Mouse (Mus musculus) midbrain, postnatal 0 days (tissue): ENCODE results near the gene Hrasls5. TPM values are rescaled to one million over a fixed set of nuclear protein-coding genes. Genes with fewer than 3 reads are reported as not detected.

Source experiments
- ATAC-seq: fragments of 200-750 bp; cut with Nextera tagmentation; 2 replicates; pipeline ENCODE4 v1.8.0; 2017; ENCODE audit warnings: moderate number of reproducible peaks, mild to moderate bottlenecking, moderate TSS enrichment, moderate library complexity; ENCODE audit not compliant: low FRiP score
- DNase-seq: peaks from one replicate; pipeline ENCODE4 v3.0.0-alpha.2; 2015; ENCODE audit warnings: low spot score
- H3K27ac ChIP-seq: fragments of 300-500 bp; sonication (generic); 2 replicates; pipeline ENCODE4 v1.5.1; 2014; ENCODE audit warnings: low read depth, mild to moderate bottlenecking, low read length, mixed read lengths
- H3K27me3 ChIP-seq: fragments of 300-500 bp; sonication (generic); 2 replicates; pipeline ENCODE4 v1.6.1; 2014; ENCODE audit warnings: low read length, control low read depth, mixed read lengths; ENCODE audit not compliant: insufficient read depth
- H3K36me3 ChIP-seq: fragments of 300-500 bp; sonication (generic); 2 replicates; pipeline ENCODE4 v1.6.1; 2014; ENCODE audit warnings: low read length, control low read depth, mixed read lengths; ENCODE audit not compliant: insufficient read depth
- H3K4me1 ChIP-seq: fragments of 300-500 bp; sonication (generic); 2 replicates; pipeline ENCODE4 v1.6.1; 2014; ENCODE audit warnings: mild to moderate bottlenecking, control low read depth, antibody characterized with exemption, low read length, mixed read lengths; ENCODE audit not compliant: insufficient read depth
- H3K4me2 ChIP-seq: fragments of 300-500 bp; sonication (generic); 2 replicates; pipeline ENCODE4 v1.6.1; 2014; ENCODE audit warnings: low read depth, mild to moderate bottlenecking, low read length, mixed read lengths; ENCODE audit not compliant: poor library complexity, severe bottlenecking
- H3K4me3 ChIP-seq: fragments of 300-500 bp; sonication (generic); 2 replicates; pipeline ENCODE4 v1.5.1; 2014; ENCODE audit warnings: low read depth, mild to moderate bottlenecking, low read length, moderate library complexity
- H3K9ac ChIP-seq: fragments of 300-500 bp; sonication (generic); replicated peaks from 2 replicates; pipeline ENCODE4 v1.6.1; 2014; ENCODE audit warnings: mild to moderate bottlenecking, low read length, moderate library complexity, mixed read lengths; ENCODE audit not compliant: poor library complexity, severe bottlenecking
- H3K9me3 ChIP-seq: fragments of 300-500 bp; sonication (generic); 2 replicates; pipeline ENCODE4 v1.6.1; 2016; ENCODE audit warnings: low read length, control low read depth
- CTCF ChIP-seq: IDR thresholded peaks from 2 replicates; pipeline ENCODE4 v1.5.1; 2016; ENCODE audit warnings: antibody characterized with exemption, mild to moderate bottlenecking
- WGBS: fragments of 180-500 bp; shearing (Covaris S2); extraction: QIAGEN DNeasy Blood & Tissue Kit; methylation state at CpG from one replicate; pipeline ENCODE4 v1.1.7; 2014; 5-methylcytosine and 5-hydroxymethylcytosine counted together
- polyA plus RNA-seq: library from polyadenylated mRNA; unstranded; fragments of >200 nt; fragmentation: Nextera tagmentation; extraction: Ambion mirVana; gene quantifications from 2 replicates; pipeline ENCODE4 v1.2.1, GENCODE M21; 2015
- total RNA-seq: library from RNA; depleted of rRNA; stranded (reverse); fragments of >200 nt; gene quantifications from 2 replicates; pipeline ENCODE4 v1.2.3, GENCODE M21; 2014

Gene Hrasls5
- total and polyA plus RNA-seq, 2 experiments from 2014 or later: not detected

DNA sequence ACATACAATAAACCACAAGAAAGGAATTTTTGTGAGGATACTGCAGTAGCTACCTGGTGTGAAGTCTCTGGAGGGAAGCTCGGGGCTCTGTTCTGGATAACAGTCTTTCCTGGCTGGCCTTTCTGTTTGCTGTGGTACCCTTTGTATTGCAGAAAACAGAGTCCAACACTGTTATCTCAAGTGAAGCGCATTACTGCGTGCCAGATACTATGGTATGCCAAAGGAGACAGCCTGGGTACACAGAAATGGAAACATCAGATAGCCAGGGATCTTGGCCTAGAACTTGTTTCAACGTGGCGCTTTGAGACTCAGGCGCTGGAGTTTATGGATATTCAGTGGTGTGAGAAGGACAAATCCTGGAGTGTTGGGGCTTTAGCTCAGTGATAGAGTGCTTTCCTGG lies 26.6 kb upstream of the Hrasls5 start:
- Histone ChIP-seq H3K9ac (no peak overlapping the region), H3K4me1 (no peaks in the 10 kb centered on the region), H3K27ac (no peak overlapping the region), H3K4me2 (no peak overlapping the region), H3K27me3 (no peaks in the 10 kb centered on the region), H3K36me3 (no peaks in the 10 kb centered on the region), H3K9me3 (no peaks in the 10 kb centered on the region), H3K4me3 (no peak overlapping the region)
- WGBS: 98% methylated on average over 6 of the region's 6 CpGs
- TF ChIP-seq CTCF: no peak
- no peak for ATAC-seq
- DNase-seq: no peak

DNA sequence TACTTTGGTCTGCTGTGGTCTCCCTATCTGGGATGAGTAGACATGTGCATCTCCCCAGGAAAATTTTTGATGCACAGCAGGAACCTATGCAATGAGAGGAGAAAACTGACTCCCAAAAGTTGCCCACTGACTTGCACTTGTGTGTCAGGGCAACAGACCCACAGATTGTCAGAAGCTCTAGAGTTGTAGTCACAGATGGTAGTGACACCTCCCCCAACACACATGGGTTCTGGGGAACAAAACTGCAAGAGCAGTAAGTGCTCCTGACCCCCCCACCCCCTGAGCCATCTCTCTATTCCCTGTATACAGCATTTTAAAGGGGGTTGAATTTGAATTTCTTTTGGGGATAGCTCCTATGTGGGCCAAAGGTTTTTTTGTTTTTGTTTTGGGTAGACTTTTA lies 21.5 kb upstream of the Hrasls5 start:
- H3K27ac ChIP-seq: no peak overlapping the region
- ATAC-seq: no peak
- no peak overlapping the region for H3K4me2 ChIP-seq
- no peak overlapping the region for H3K4me3 ChIP-seq
- H3K9me3 ChIP-seq: no peaks in the 10 kb centered on the region
- DNase-seq: no peak
- H3K27me3 ChIP-seq: no peaks in the 10 kb centered on the region
- no peak for TF ChIP-seq CTCF
- H3K9ac ChIP-seq: no peak overlapping the region
- no peaks in the 10 kb centered on the region for H3K4me1 ChIP-seq
- H3K36me3 ChIP-seq: no peaks in the 10 kb centered on the region

DNA sequence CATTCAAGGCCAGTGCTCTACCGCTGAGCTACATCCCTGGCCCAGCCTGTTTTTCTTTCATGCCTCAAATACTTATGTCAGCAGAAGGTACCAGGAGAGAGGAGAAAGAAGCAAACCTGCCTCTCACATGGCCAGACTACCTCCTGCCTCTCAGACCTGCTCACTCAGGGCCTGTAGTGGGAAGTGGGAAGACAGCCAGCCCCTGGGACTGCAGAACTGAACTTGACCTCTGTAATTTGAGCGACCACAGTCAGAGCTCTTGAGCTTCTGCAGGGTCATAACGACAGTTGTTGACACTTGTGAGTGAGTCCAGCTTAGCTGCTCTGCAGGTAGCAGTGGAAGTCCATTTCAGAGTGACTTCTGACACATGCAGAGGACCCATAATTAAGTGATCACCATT lies 20.3 kb upstream of the Hrasls5 start:
- no peak overlapping the region for H3K9ac ChIP-seq
- H3K9me3 ChIP-seq: no peaks in the 10 kb centered on the region
- DNase-seq: no peak
- no peaks in the 10 kb centered on the region for H3K4me1 ChIP-seq
- no peaks in the 10 kb centered on the region for H3K36me3 ChIP-seq
- no peak overlapping the region for H3K27ac ChIP-seq
- TF ChIP-seq CTCF: no peak
- 64% methylated on average over 3 of the region's 3 CpGs for WGBS
- H3K4me3 ChIP-seq: no peak overlapping the region
- ATAC-seq: no peak
- H3K4me2 ChIP-seq: no peak overlapping the region
- H3K27me3 ChIP-seq: no peaks in the 10 kb centered on the region

DNA sequence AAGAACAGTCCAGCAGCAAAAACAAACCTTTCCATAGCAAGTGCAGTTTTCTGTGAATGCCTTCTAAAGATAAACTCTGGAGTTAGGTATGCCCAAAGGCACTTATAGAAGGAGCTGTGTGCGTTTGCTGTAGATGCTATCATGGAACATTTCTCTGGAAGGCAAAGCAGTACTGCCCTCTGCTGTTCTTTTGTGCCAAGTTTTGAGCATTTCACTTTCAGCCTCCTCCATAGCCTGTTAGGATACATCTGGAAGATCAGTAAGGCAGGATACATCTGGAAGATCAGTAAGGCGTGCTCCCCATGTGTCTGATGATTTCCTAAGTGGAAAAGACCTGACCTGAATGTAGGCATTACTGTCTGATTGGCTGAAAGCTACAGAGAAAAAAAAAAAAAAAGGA lies 16.8 kb upstream of the Hrasls5 start:
- Histone ChIP-seq H3K4me2 (no peak overlapping the region), H3K9ac (no peak overlapping the region), H3K27me3 (no peaks in the 10 kb centered on the region), H3K9me3 (no peaks in the 10 kb centered on the region), H3K27ac (no peak overlapping the region), H3K4me1 (no peaks in the 10 kb centered on the region), H3K4me3 (no peak overlapping the region), H3K36me3 (no peaks in the 10 kb centered on the region)
- no peak for ATAC-seq
- DNase-seq: peak; percentile 75
- 21% methylated on average over 2 of the region's 2 CpGs for WGBS
- peak; percentile 79 for TF ChIP-seq CTCF

DNA sequence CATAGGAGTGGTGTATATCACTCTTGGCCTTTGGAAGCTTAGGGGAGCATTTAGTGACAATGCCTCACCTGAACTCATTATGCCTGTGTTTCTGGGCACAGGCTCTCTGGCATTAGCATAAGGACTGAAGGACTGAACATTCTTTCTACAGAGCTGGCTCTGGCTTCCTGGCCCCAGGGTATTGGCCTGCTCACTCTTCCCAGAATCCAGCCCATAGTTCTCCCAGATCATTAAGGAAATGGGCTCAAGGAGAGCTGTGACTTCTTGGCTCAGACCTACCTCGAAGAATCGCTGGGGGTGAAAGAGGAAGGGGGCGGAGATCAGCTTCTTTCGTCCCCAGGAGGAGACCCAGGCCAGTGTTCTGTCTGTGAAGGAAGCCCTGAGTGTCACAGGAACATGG lies 13.9 kb upstream of the Hrasls5 start:
- H3K9me3 ChIP-seq: no peaks in the 10 kb centered on the region
- no peak overlapping the region for H3K4me3 ChIP-seq
- H3K4me1 ChIP-seq: no peaks in the 10 kb centered on the region
- H3K27me3 ChIP-seq: no peaks in the 10 kb centered on the region
- no peak overlapping the region for H3K4me2 ChIP-seq
- no peaks in the 10 kb centered on the region for H3K36me3 ChIP-seq
- WGBS: 41% methylated on average over 4 of the region's 4 CpGs
- no peak for TF ChIP-seq CTCF
- H3K9ac ChIP-seq: no peak overlapping the region
- H3K27ac ChIP-seq: no peak overlapping the region
- ATAC-seq (no peak), DNase-seq (no peak)

DNA sequence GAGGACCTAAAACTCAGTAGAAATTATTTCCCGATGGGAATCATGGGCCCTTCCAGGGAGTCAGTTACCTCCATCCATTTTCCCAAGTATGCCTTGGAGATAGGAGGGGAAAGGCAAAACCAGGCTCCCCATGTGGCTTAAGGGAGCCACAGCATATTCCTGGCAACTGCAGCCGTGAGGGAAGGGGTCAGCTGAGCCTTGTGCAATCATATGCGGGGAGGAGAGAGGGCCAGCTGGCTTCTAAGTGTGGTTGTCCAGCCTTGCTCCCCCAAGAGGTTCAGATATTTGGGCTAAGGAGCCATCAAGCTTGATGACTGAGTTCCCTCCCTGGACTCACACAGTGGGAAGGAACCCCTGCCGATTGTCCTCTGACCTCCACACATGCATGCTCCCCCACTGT lies 10.8 kb upstream of the Hrasls5 start:
- Histone ChIP-seq H3K9ac (no peak overlapping the region), H3K9me3 (no peaks in the 10 kb centered on the region), H3K27me3 (no peaks in the 10 kb centered on the region), H3K4me2 (no peak overlapping the region), H3K4me1 (peaks cover 4% of the 10 kb centered on the region; the same call in 1 of the 2 replicates), H3K36me3 (no peaks in the 10 kb centered on the region), H3K4me3 (no peak overlapping the region), H3K27ac (no peak overlapping the region)
- ATAC-seq: no peak
- WGBS: 78% methylated on average over 4 of the region's 4 CpGs
- TF ChIP-seq CTCF: no peak
- DNase-seq: no peak
